Mouse (Mus musculus): ENCODE measurements at regions not wholly inside any gene's neighbourhood (a gene's known extent, or its start where the extent isn't known, plus 50 kb on each side); places are given as distances from the start of the nearest gene placed in this dataset.

DNA sequence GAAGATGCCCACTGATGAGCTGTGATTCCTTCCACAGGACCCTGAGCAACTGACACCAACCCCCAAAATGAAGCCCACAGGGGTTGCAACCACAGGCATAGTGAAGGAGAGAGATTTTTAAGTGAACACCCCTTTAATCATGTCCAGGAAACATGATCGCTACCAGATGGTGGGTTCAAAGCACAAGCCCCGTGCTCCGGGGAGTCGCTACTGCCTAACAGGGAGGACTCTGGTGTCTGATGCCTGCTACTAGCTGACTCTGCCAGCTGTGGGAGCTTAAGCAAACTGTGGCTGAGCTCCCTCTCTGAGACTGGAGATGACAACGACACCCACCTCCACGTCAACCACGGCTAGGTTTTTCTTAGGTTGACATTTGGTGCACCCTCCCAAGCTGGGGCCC is 159.7 kb upstream of the Six2 start:
- no peak for TF ChIP-seq POLR2A (IDR thresholded peaks at IDR 0.05; ENCODE audit: borderline replicate concordance, control insufficient read depth, low read depth, low read length)
- TF ChIP-seq CTCF (IDR thresholded peaks at IDR 0.05; ENCODE audit: control insufficient read depth, insufficient read depth, low read length): no peak
- H3K27ac ChIP-seq (ENCODE audit: control insufficient read depth, insufficient read depth, low read depth, low read length, poor library complexity): no peak overlapping the region
- H3K4me1 ChIP-seq (ENCODE audit: control insufficient read depth, insufficient read depth, low read length): no peaks in the 10 kb centered on the region; the same call in 1 of the 2 replicates
- H3K4me3 ChIP-seq (replicated peaks; ENCODE audit: control insufficient read depth, low read depth, low read length): no peak overlapping the region
- WGBS: 89% methylated on average over 7 of the region's 7 CpGs

DNA sequence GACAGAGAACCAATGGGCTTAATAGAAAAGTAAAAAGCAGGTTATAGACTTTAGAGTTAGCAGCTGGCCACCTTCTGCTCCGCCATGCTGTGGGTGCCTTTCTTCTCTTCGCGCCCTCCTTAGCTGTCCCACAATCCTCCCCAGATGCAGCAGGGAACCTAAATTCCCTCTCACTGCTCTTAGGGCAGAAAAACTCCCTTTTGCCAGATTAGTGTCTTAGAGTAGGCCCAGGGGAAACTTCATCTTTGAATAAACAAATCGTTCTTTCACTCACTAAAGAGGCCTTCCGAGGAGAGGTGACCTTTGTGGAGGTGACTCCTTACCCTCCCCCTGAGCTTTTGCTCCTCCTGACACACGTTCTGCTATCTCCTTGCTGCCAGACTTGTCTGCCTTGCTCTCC is 157.0 kb upstream of the Six2 start:
- Histone ChIP-seq H3K4me3 (replicated peaks; ENCODE audit: control insufficient read depth, low read depth, low read length) (no peak overlapping the region), H3K4me1 (ENCODE audit: control insufficient read depth, insufficient read depth, low read length) (no peaks in the 10 kb centered on the region; the same call in 1 of the 2 replicates), H3K27ac (ENCODE audit: control insufficient read depth, insufficient read depth, low read depth, low read length, poor library complexity) (no peak overlapping the region)
- WGBS: 82% methylated on average over 6 of the region's 6 CpGs
- TF ChIP-seq POLR2A (IDR thresholded peaks at IDR 0.05; ENCODE audit: borderline replicate concordance, control insufficient read depth, low read depth, low read length) (no peak), CTCF (IDR thresholded peaks at IDR 0.05; ENCODE audit: control insufficient read depth, insufficient read depth, low read length) (no peak)

DNA sequence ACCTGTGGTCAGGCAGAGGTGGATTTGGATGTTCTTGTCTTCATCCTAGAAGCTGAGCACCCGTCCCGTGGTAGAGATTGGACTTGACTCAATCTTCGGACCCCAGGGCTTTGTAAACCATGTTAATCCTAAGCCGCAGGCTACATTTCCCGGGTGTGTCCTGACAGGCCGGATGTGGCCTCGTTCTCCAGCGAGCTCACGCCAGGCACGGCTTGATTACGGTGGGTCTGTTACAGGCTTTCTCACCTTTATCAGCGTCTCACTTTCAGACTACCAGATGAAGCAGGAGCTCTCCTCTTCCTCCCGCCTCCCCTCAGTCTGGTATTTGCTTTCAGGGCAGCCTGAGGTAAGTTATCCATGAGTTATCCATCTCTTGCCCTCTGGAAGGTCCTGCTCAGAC is 156.4 kb upstream of the Six2 start:
- H3K4me1 ChIP-seq (ENCODE audit: control insufficient read depth, insufficient read depth, low read length): no peaks in the 10 kb centered on the region; the same call in 1 of the 2 replicates
- 86% methylated on average over 13 of the region's 13 CpGs for WGBS
- H3K4me3 ChIP-seq (replicated peaks; ENCODE audit: control insufficient read depth, low read depth, low read length): no peak overlapping the region
- H3K27ac ChIP-seq (ENCODE audit: control insufficient read depth, insufficient read depth, low read depth, low read length, poor library complexity): no peak overlapping the region
- TF ChIP-seq POLR2A (IDR thresholded peaks at IDR 0.05; ENCODE audit: borderline replicate concordance, control insufficient read depth, low read depth, low read length) (no peak), CTCF (IDR thresholded peaks at IDR 0.05; ENCODE audit: control insufficient read depth, insufficient read depth, low read length) (no peak)

DNA sequence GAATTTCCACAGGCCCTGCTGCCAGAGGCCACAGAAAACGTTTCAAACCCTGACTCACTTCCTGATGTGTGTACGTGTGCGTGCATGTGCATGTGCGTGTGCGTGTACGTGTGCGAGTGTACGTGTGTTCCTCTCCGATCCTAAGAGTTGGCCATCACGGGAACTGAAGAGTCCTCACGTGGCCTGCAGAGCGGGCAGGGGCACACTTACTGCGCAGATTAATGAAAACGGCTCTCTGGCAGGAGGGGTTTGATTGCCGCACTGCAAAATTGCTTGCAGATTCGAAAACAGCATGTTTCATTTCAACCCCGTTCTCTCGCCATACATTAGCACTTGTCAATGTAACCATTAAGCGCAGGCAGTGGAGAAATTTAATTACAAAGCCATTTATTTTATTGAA is 135.0 kb upstream of the Six2 start:
- TF ChIP-seq CTCF (IDR thresholded peaks at IDR 0.05; ENCODE audit: control insufficient read depth, insufficient read depth, low read length) (no peak), POLR2A (IDR thresholded peaks at IDR 0.05; ENCODE audit: borderline replicate concordance, control insufficient read depth, low read depth, low read length) (no peak)
- H3K27ac ChIP-seq (ENCODE audit: control insufficient read depth, insufficient read depth, low read depth, low read length, poor library complexity): no peak overlapping the region
- WGBS: 84% methylated on average over 19 of the region's 19 CpGs
- no peak overlapping the region for H3K4me3 ChIP-seq (replicated peaks; ENCODE audit: control insufficient read depth, low read depth, low read length)
- H3K4me1 ChIP-seq (ENCODE audit: control insufficient read depth, insufficient read depth, low read length): peaks cover 1% of the 10 kb centered on the region; the same call in 1 of the 2 replicates

DNA sequence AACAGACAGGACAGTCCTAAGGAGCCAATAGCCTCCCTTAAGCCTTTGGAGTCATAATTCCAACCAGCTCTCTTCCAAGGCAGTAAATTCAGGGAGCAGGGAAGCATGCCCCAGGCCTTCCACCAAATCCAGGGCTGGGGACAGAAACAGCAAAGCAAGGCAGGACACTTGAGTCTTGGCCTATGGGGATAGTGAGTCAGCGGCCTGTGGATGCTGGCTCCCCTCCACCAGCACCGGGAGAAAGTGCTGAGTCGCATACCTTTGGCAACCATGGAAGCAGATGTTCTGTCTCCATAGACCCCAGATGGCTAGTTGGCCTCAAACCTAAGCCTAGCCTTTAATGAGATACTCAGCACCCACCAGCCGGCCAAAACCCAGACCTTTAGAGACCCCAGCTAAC is 133.8 kb upstream of the Six2 start:
- Histone ChIP-seq H3K4me3 (replicated peaks; ENCODE audit: control insufficient read depth, low read depth, low read length) (no peak overlapping the region), H3K4me1 (ENCODE audit: control insufficient read depth, insufficient read depth, low read length) (peaks cover 1% of the 10 kb centered on the region; the same call in 1 of the 2 replicates), H3K27ac (ENCODE audit: control insufficient read depth, insufficient read depth, low read depth, low read length, poor library complexity) (no peak overlapping the region)
- 35% methylated on average over 4 of the region's 4 CpGs for WGBS
- TF ChIP-seq POLR2A (IDR thresholded peaks at IDR 0.05; ENCODE audit: borderline replicate concordance, control insufficient read depth, low read depth, low read length) (no peak), CTCF (IDR thresholded peaks at IDR 0.05; ENCODE audit: control insufficient read depth, insufficient read depth, low read length) (no peak)

DNA sequence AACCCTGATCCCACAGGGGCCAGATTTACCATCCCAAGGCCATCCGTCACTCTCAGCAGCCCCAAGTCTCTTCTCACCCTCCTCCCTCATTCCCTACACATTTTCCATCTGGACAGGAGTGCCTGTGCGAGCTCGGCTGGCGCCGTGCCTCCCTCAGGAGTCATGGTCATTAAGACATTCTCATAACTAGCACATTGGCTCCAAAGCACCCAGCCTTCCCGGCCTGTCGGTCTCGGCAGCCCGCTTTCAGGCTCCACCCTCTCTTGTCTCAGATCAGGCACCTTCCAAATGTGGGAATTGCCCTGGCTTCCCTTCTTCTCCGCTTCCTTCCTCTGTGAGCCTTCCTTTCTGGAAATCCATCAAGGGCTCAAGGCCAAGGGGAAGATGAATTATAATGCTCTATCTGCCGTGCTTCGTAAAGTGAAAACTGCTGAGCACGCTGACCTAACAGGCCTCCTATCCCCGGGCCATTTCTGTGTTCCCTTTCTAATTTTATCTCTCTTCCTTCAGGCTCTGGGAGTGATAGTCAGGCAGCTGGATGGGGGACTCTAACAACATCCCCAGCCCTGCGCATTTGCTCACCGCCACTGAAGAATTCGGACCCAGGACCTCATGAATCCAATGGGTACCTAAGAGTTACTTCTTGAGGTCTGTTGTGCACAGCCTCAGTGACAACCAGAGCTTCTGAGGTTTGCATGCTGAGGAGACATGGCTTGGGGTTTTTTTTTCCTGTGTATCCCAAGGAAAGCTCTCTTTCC is 130.2 kb upstream of the Six2 start:
- Histone ChIP-seq H3K27ac (ENCODE audit: control insufficient read depth, insufficient read depth, low read depth, low read length, poor library complexity) (no peak overlapping the region), H3K4me1 (ENCODE audit: control insufficient read depth, insufficient read depth, low read length) (peaks cover 1% of the 10 kb centered on the region; the same call in 1 of the 2 replicates), H3K4me3 (replicated peaks; ENCODE audit: control insufficient read depth, low read depth, low read length) (no peak overlapping the region)
- 90% methylated on average over 17 of the region's 17 CpGs for WGBS
- TF ChIP-seq POLR2A (IDR thresholded peaks at IDR 0.05; ENCODE audit: borderline replicate concordance, control insufficient read depth, low read depth, low read length) (no peak), CTCF (IDR thresholded peaks at IDR 0.05; ENCODE audit: control insufficient read depth, insufficient read depth, low read length) (no peak)

DNA sequence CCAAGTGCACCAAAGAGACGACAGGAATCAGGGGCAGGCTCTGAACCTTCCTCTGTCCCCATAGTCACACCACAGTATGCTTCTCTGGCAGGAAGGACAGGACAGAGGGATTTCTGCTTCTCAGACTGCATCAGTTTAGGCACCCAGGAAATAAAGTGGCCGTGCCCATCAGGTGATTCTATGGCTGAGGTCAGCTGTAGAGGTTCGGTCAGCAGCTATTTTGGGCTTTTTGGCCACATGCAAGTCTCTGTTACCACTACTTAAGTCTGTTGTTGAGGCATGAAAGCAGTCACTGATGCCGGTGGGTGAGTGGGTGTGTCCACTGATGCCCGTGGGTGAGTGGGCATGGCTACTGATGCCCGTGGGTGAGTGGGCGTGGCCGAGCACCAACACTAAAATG is 128.4 kb upstream of the Six2 start:
- Histone ChIP-seq H3K4me3 (replicated peaks; ENCODE audit: control insufficient read depth, low read depth, low read length) (no peak overlapping the region), H3K27ac (ENCODE audit: control insufficient read depth, insufficient read depth, low read depth, low read length, poor library complexity) (no peak overlapping the region), H3K4me1 (ENCODE audit: control insufficient read depth, insufficient read depth, low read length) (no peaks in the 10 kb centered on the region)
- WGBS: 85% methylated on average over 8 of the region's 8 CpGs
- TF ChIP-seq CTCF (IDR thresholded peaks at IDR 0.05; ENCODE audit: control insufficient read depth, insufficient read depth, low read length) (no peak), POLR2A (IDR thresholded peaks at IDR 0.05; ENCODE audit: borderline replicate concordance, control insufficient read depth, low read depth, low read length) (no peak)

DNA sequence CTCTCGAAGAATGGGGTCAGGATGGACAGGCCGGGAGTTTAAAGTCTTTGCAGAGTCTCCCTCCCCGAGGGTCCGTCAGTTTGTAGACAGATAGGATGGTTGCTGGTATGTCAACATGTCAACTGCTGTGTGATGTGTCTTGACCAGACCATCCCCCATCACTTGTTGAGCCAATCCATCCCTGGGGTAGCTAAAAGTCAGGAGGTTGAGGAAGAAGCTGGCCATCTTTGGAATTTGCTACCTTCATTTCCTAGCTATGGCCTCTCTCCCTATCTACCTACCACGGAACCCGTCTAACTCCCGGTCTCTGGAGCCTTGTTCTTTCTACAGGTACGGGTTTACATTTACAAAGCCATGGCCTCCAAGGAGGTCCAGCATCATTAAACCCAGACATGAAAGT is 128.0 kb upstream of the Six2 start:
- no peak overlapping the region for H3K4me3 ChIP-seq (replicated peaks; ENCODE audit: control insufficient read depth, low read depth, low read length)
- WGBS: 87% methylated on average over 8 of the region's 8 CpGs
- H3K27ac ChIP-seq (ENCODE audit: control insufficient read depth, insufficient read depth, low read depth, low read length, poor library complexity): no peak overlapping the region
- H3K4me1 ChIP-seq (ENCODE audit: control insufficient read depth, insufficient read depth, low read length): no peaks in the 10 kb centered on the region
- TF ChIP-seq CTCF (IDR thresholded peaks at IDR 0.05; ENCODE audit: control insufficient read depth, insufficient read depth, low read length): no peak

DNA sequence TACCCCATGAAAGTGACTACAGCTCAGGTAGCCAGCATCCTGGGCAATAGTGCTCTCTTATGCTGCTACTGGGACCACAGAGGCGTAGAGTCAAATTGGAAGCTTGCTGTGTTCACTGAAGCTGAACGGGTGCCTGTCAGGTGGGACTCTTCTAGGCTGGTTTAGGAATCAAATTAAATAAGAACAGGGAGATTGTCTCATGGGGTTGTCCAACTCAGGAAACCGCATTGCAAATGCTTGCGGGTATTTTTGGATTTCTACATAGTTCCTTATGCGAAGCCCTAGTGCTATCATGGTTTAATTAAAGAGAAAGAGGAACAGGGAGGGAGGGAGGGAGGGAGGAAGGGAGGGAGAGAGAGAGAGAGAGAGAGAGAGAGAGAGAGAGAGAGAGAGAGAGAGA is 120.5 kb upstream of the Six2 start:
- TF ChIP-seq CTCF (IDR thresholded peaks at IDR 0.05; ENCODE audit: control insufficient read depth, insufficient read depth, low read length) (no peak), POLR2A (IDR thresholded peaks at IDR 0.05; ENCODE audit: borderline replicate concordance, control insufficient read depth, low read depth, low read length) (no peak)
- WGBS: 4% methylated on average over 5 of the region's 5 CpGs
- Histone ChIP-seq H3K4me1 (ENCODE audit: control insufficient read depth, insufficient read depth, low read length) (no peaks in the 10 kb centered on the region; the same call in 1 of the 2 replicates), H3K4me3 (replicated peaks; ENCODE audit: control insufficient read depth, low read depth, low read length) (no peak overlapping the region), H3K27ac (ENCODE audit: control insufficient read depth, insufficient read depth, low read depth, low read length, poor library complexity) (no peak overlapping the region)
